Mouse (Mus musculus) ES-E14 (cell line): ENCODE measurements around the gene Zbtb43.

ENCODE experiments used
- CHD2 ChIP-seq: IDR thresholded peaks from 2 replicates; pipeline ENCODE4 v1.6.1; 2014; ENCODE audit warnings: mild to moderate bottlenecking, low read depth, low read length, inconsistent platforms
- HCFC1 ChIP-seq: IDR thresholded peaks from 2 replicates; pipeline ENCODE4 v1.6.1; 2012; ENCODE audit warnings: low read length, inconsistent platforms, borderline replicate concordance; ENCODE audit not compliant: insufficient read depth
- MAFK ChIP-seq: IDR thresholded peaks from 2 replicates; pipeline ENCODE4 v1.6.1; 2014; ENCODE audit warnings: mild to moderate bottlenecking, low read depth, low read length, inconsistent platforms; ENCODE audit not compliant: insufficient read depth
- ZC3H11A ChIP-seq: IDR thresholded peaks from 2 replicates; pipeline ENCODE4 v1.6.1; 2012; ENCODE audit warnings: low read depth, mild to moderate bottlenecking, inconsistent platforms, low read length, borderline replicate concordance
- ZNF384 ChIP-seq: IDR thresholded peaks from 2 replicates; pipeline ENCODE4 v1.6.1; 2012; ENCODE audit warnings: low read depth, low read length, inconsistent platforms

DNA sequence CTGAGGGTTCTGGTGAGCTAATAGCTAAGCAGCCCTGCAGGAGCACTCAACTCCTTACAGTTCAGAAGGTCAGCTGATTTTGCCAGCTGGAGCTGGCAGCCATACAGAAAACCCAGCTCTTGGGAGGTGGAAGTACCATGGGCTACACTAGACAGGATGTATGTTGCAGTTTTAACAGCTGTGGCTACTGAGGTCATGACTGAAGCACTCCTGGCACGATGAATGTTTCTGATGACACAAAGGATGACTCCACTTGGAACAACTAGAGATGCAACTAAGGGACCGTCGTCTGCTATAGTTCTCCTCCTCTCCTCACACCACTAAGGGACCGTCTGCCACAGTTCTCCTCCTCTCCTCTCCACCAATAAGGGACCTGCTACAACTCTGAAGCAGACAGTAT is 2.4 kb downstream of the Zbtb43 start:
- TF ChIP-seq ZNF384 (no peak), HCFC1 (no peak), CHD2 (no peak), ZC3H11A (no peak), MAFK (no peak)
